Mouse (Mus musculus): ENCODE measurements around the gene Elavl1.

- TF ChIP-seq CTCF (IDR thresholded peaks at IDR 0.05; ENCODE audit: low read depth): no peak
- no peak for TF ChIP-seq EP300 (optimal IDR thresholded peaks at IDR 0.05)
Observed at GRCm38 (mm10) chr8:4359362-4359761, 34.1 kb upstream of the Elavl1 start.
